In genomic region chr5:105876925-105877774, GRCm38 (mm10) we compare ENCODE assay signal across 8 mouse cellular contexts. TPM values are rescaled to one million over a fixed set of nuclear protein-coding genes. Genes with fewer than 3 reads are reported as not detected.
DNase-seq lines count a peak whose midpoint lies in the region; ATAC-seq and TF ChIP-seq lines count a peak whose summit lies in the region.

No protein-coding gene starts in this region.

- TF ChIP-seq POLR2A in MEL (IDR thresholded peaks at IDR 0.05; ENCODE audit: control insufficient read depth in 1 of 2, insufficient read depth in 1 of 2, low read depth in 1 of 2, low read length in 2 of 2, poor library complexity in 1 of 2) = no peak

- 1% methylated on average over 46 of the region's 46 CpGs for WGBS in hindbrain, embryonic 11.5 days
- WGBS in liver, embryonic 15.5 days (ENCODE audit: insufficient replicate concordance) = under 1% methylated on average over 46 of the region's 46 CpGs

- peak in 1 of 2 experiments; percentile 26; a peak in 2 of 4 replicates for TF ChIP-seq EP300 in MEL (IDR thresholded peaks at IDR 0.05; ENCODE audit: low read depth in 1 of 2, low read length in 2 of 2)

- no peak for TF ChIP-seq CTCF in left cerebral cortex, adult 2 months (IDR thresholded peaks at IDR 0.05)
- no peak for TF ChIP-seq CTCF in MEL (IDR thresholded peaks at IDR 0.05 in 2 of 3, conservative IDR thresholded peaks at IDR 0.05 in 1 of 3; ENCODE audit: control insufficient read depth in 1 of 3, insufficient read depth in 1 of 3, low read depth in 2 of 3, low read length in 3 of 3, poor library complexity in 1 of 3, severe bottlenecking in 1 of 3)

- peaks cover 21% of the 10 kb centered on the region for H3K79me2 ChIP-seq in MEL (ENCODE audit: control insufficient read depth, insufficient read depth, low read length, poor library complexity)

- intact Hi-C loops in left cerebral cortex, adult 2 months (cut with DNase I) = no loop called here

- no peaks in the 10 kb centered on the region for H3K27me3 ChIP-seq in MEL (ENCODE audit: control insufficient read depth in 1 of 2, insufficient read depth in 2 of 2, low read length in 2 of 2)
- H3K27me3 ChIP-seq in hindbrain, embryonic 11.5 days (ENCODE audit: control insufficient read depth, insufficient read depth, low read length) = no peaks in the 10 kb centered on the region
- peaks cover 12% of the 10 kb centered on the region for H3K27me3 ChIP-seq in liver, embryonic 15.5 days

- TF ChIP-seq RAD21 in MEL (IDR thresholded peaks at IDR 0.05; ENCODE audit: low read depth, low read length) = no peak

- H3K27ac ChIP-seq in left cerebral cortex, adult 2 months = peak overlapping the region; percentile 85
- peak overlapping the region; percentile 21; the same call in 1 of the 2 replicates for H3K27ac ChIP-seq in MEL (ENCODE audit: control insufficient read depth, low read depth, low read length)
- peak overlapping the region; percentile 90 for H3K27ac ChIP-seq in hindbrain, embryonic 11.5 days (ENCODE audit: low read depth, low read length)
- peak overlapping the region; percentile 67 for H3K27ac ChIP-seq in liver, embryonic 15.5 days (replicated peaks)

- H3K9me3 ChIP-seq in MEL (replicated peaks; ENCODE audit: insufficient read depth, low read length) = no peaks in the 10 kb centered on the region
- H3K9me3 ChIP-seq in hindbrain, embryonic 11.5 days (ENCODE audit: control insufficient read depth, low read length) = no peaks in the 10 kb centered on the region
- H3K9me3 ChIP-seq in liver, embryonic 15.5 days (replicated peaks) = no peaks in the 10 kb centered on the region

- peak overlapping the region; percentile 95 for H3K9ac ChIP-seq in MEL (ENCODE audit: control insufficient read depth, low read depth, low read length, poor library complexity, severe bottlenecking)
- peak overlapping the region; percentile 99 for H3K9ac ChIP-seq in hindbrain, embryonic 11.5 days (ENCODE audit: low read depth, low read length)
- peak overlapping the region; percentile 91 for H3K9ac ChIP-seq in liver, embryonic 15.5 days

- ATAC-seq in hindbrain, embryonic 11.5 days (ENCODE audit: low FRiP score) = no peak
- ATAC-seq in liver, embryonic 15.5 days (ENCODE audit: insufficient read depth) = peak; percentile 45

- peak overlapping the region; percentile 85 for H3K4me3 ChIP-seq in left cerebral cortex, adult 2 months
- peak overlapping the region; percentile 84 to 99 for H3K4me3 ChIP-seq in MEL (ENCODE audit: control insufficient read depth in 1 of 2, insufficient read depth in 1 of 2, low read depth in 2 of 2, low read length in 2 of 2)
- peak overlapping the region; percentile 93 for H3K4me3 ChIP-seq in hindbrain, embryonic 11.5 days (ENCODE audit: low read depth, low read length)
- peak overlapping the region; percentile 83 for H3K4me3 ChIP-seq in liver, embryonic 15.5 days (replicated peaks)

- H3K4me2 ChIP-seq in hindbrain, embryonic 11.5 days (replicated peaks; ENCODE audit: low read depth, low read length) = peak overlapping the region; percentile 56
- H3K4me2 ChIP-seq in liver, embryonic 15.5 days = peak overlapping the region; percentile 99

- peaks cover 15 to 19% of the 10 kb centered on the region in 2 experiments for H3K4me1 ChIP-seq in MEL (ENCODE audit: control insufficient read depth in 1 of 2, insufficient read depth in 2 of 2, low read length in 2 of 2)
- peaks cover 2% of the 10 kb centered on the region; the same call in 1 of the 2 replicates for H3K4me1 ChIP-seq in hindbrain, embryonic 11.5 days (replicated peaks; ENCODE audit: control insufficient read depth, insufficient read depth, low read length)
- H3K4me1 ChIP-seq in liver, embryonic 15.5 days (replicated peaks) = peaks cover 49% of the 10 kb centered on the region

- peak in 1 of 2 experiments; percentile 32 for DNase-seq in left cerebral cortex, adult 2 months (ENCODE audit: extremely low spot score in 1 of 2, low spot score in 2 of 2)
- no peak for DNase-seq in left cerebral cortex, adult 9 months (ENCODE audit: low spot score in 2 of 2)
- peak; percentile 58 for DNase-seq in MEL (ENCODE audit: low read depth, low spot score)
- DNase-seq in embryo, embryonic 11 days = peak; percentile 46
- DNase-seq in hindbrain, embryonic 11.5 days (ENCODE audit: low spot score) = peak; percentile 70
- DNase-seq in retina, postnatal 7 days (ENCODE audit: low read depth, low spot score) = peak; percentile 8
- DNase-seq in ovary, postnatal 14 days (ENCODE audit: low spot score) = no peak

- peaks cover 0 to 21% of the 10 kb centered on the region in 2 experiments; a peak in 2 of 4 replicates for H3K36me3 ChIP-seq in MEL (ENCODE audit: control insufficient read depth in 1 of 2, insufficient read depth in 2 of 2, low read length in 2 of 2)
- H3K36me3 ChIP-seq in hindbrain, embryonic 11.5 days (ENCODE audit: control insufficient read depth, insufficient read depth, low read length) = 0 out of 2 replicates have a peak, but pooled peaks cover 2% of the 10 kb centered on the region
- no peaks in the 10 kb centered on the region for H3K36me3 ChIP-seq in liver, embryonic 15.5 days (replicated peaks)

TF ChIP-seq in MEL, 35 proteins besides CTCF, POLR2A, EP300 and RAD21:
- 0 out of 2 replicates have a peak, but pooled peaks have one; percentile 55 for TF ChIP-seq CHD1 (IDR thresholded peaks at IDR 0.05; ENCODE audit: low read depth, low read length)
- TF ChIP-seq ZC3H11A (IDR thresholded peaks at IDR 0.05; ENCODE audit: low read depth, low read length) = no peak
- peak; percentile 50 for TF ChIP-seq MXI1 (IDR thresholded peaks at IDR 0.05; ENCODE audit: low read depth, low read length)
- TF ChIP-seq GATA1 (IDR thresholded peaks at IDR 0.05; ENCODE audit: low read depth, low read length) = peak; percentile 68
- no peak for TF ChIP-seq POLR2AphosphoS5 (IDR thresholded peaks at IDR 0.05; ENCODE audit: borderline replicate concordance, low read depth, low read length)
- no peak for TF ChIP-seq KAT2A (conservative IDR thresholded peaks at IDR 0.05; ENCODE audit: low read depth, low read length)
- TF ChIP-seq RCOR1 (IDR thresholded peaks at IDR 0.05; ENCODE audit: low read depth, low read length) = peak; percentile 59
- TF ChIP-seq MAFK (IDR thresholded peaks at IDR 0.05; ENCODE audit: borderline replicate concordance, low read depth, low read length) = no peak

RNA-seq across cellular contexts. Expression of gene Zfp326, which starts 0.8 kb away (rescaled TPM):
- 10 to 100 TPM; 35.9 to 37.9 TPM for total RNA-seq in left cerebral cortex, adult 2 months (2021)
- 6.4 and 7.1 TPM in 2 replicates for total RNA-seq in MEL (2012; rRNA removed)
- polyA plus RNA-seq in MEL (2012; ENCODE audit: insufficient read depth in 1 of 2, insufficient read length in 2 of 2, low read depth in 1 of 2, low replicate concordance in 2 of 2, missing spikeins in 1 of 2) = 10 to 100 TPM in 1 of 2 experiments, not detected in 1; 17.6 TPM
- 44.9 and 63.5 TPM in 2 replicates for polyA plus RNA-seq in hindbrain, embryonic 11.5 days (2014; fragmentation: Nextera tagmentation; extraction: Ambion mirVana)
- polyA plus RNA-seq in liver, embryonic 15.5 days (2015; fragmentation: Nextera tagmentation; extraction: Ambion mirVana) = 5.5 and 5.6 TPM in 2 replicates

Comparison
In these comparisons a context has a peak if more than half of its experiments do, and no peak if none do; other contexts are left out.
1. DNase-seq: peak in MEL (single experiment), embryo, embryonic 11 days (single experiment), hindbrain, embryonic 11.5 days (single experiment) and retina, postnatal 7 days (single experiment); none in left cerebral cortex, adult 9 months (0 of 2) and ovary, postnatal 14 days (single experiment).
2. H3K27ac ChIP-seq: peak in every context shown above with its lines; median percentile 90 in hindbrain, embryonic 11.5 days; 85 in left cerebral cortex, adult 2 months; 67 in liver, embryonic 15.5 days; 21 in MEL.
3. Peak in every context shown above with its lines, with median percentiles within 50 percentile points of each other: H3K4me3 ChIP-seq and H3K9ac ChIP-seq.